Mouse (Mus musculus) right cerebral cortex, postnatal 25 days (tissue): ENCODE measurements at regions not wholly inside any gene's neighbourhood (a gene's known extent, or its start where the extent isn't known, plus 50 kb on each side); places are given as distances from the start of the nearest gene placed in this dataset.

Experiments
- DNase-seq: peaks from one replicate; pipeline ENCODE4 v3.0.0; 2022

GRCm38 (mm10) chr8:49015200-49015599 lies 171.4 kb upstream of the Tenm3 start:
- no peak for DNase-seq

- DNase-seq: no peak
These were observed 162.7 kb upstream of the Tenm3 start for GRCm38 (mm10) chr8:49006236-49006965.

- DNase-seq: no peak
These were observed 137.9 kb upstream of the Tenm3 start for GRCm38 (mm10) chr8:48981667-48982066.

GRCm38 (mm10) chr8:48980755-48981154 lies 137.0 kb upstream of the Tenm3 start:
- no peak for DNase-seq

- no peak for DNase-seq
These were observed 126.9 kb upstream of the Tenm3 start for GRCm38 (mm10) chr8:48970655-48971054.

- DNase-seq: no peak
These were observed 121.2 kb upstream of the Tenm3 start for GRCm38 (mm10) chr8:48964929-48965328.

GRCm38 (mm10) chr8:48957614-48958013 lies 113.9 kb upstream of the Tenm3 start:
- no peak for DNase-seq

- DNase-seq: no peak
These were observed 107.7 kb upstream of the Tenm3 start for GRCm38 (mm10) chr8:48951412-48951811.

GRCm38 (mm10) chr8:48944177-48944576 lies 100.4 kb upstream of the Tenm3 start:
- DNase-seq: no peak

- no peak for DNase-seq
These were observed 93.4 kb upstream of the Tenm3 start for GRCm38 (mm10) chr8:48937144-48937543.

GRCm38 (mm10) chr8:48927135-48927534 lies 83.4 kb upstream of the Tenm3 start:
- no peak for DNase-seq

GRCm38 (mm10) chr8:48915275-48915674 lies 71.5 kb upstream of the Tenm3 start:
- no peak for DNase-seq

GRCm38 (mm10) chr8:48912842-48913241 lies 69.1 kb upstream of the Tenm3 start:
- DNase-seq: no peak

- no peak for DNase-seq
These were observed 58.1 kb upstream of the Tenm3 start for GRCm38 (mm10) chr8:48901668-48902406.

- DNase-seq: no peak
These were observed 52.9 kb upstream of the Tenm3 start for GRCm38 (mm10) chr8:48896687-48897086.

- no peak for DNase-seq
These were observed 52.5 kb upstream of the Tenm3 start for GRCm38 (mm10) chr8:48896251-48896650.

- no peak for DNase-seq
These were observed 51.8 kb upstream of the Tenm3 start for GRCm38 (mm10) chr8:48895586-48895985.
